Mouse (Mus musculus) erythroid progenitor cell, adult 5-6 weeks (primary cell): ENCODE data around the gene Tmc8. TPM values are rescaled to one million over a fixed set of nuclear protein-coding genes. Genes with fewer than 3 reads are reported as not detected.
"Not testable (repeated sequence)": the region's sequence is repeated elsewhere in the genome, so short reads cannot be mapped to it uniquely, and the experiment has no call there.

Source experiments
- ATAC-seq: replicated peaks from 2 replicates; pipeline ENCODE4 v1.8.0; 2016; ENCODE audit warnings: moderate number of reproducible peaks, mild to moderate bottlenecking, moderate TSS enrichment, inconsistent platforms; ENCODE audit not compliant: poor library complexity, low FRiP score, severe bottlenecking
- total RNA-seq, 2 experiments: library from RNA; stranded (forward) in 1 of 2; stranded (reverse) in 1 of 2; fragments of 150-400 nt in 1 of 2; fragments of 186-747, 209-891 nt in 1 of 2; gene quantifications; 2 replicates each; pipeline versions ENCODE4 v1.2.3 to v1.2.4; 2015 to 2017; ENCODE audit warnings: low replicate concordance in 2 of 2

Tmc8 gene
- total RNA-seq, 2 experiments from 2014 or later = 60.6 to 113 TPM

GRCm38 (mm10) chr11:117822728-117823241 lies 40.9 kb downstream of the Tmc8 start:
- ATAC-seq = no peak

- ATAC-seq = no peak
Observed at GRCm38 (mm10) chr11:117823411-117823810, 41.5 kb downstream of the Tmc8 start.

GRCm38 (mm10) chr11:117824060-117824969 lies 42.4 kb downstream of the Tmc8 start:
- ATAC-seq = peak; percentile 43

GRCm38 (mm10) chr11:117825333-117826101 lies 43.6 kb downstream of the Tmc8 start, which contains the start of the genes Afmid and Tk1:
Gene Afmid, plus strand, starts transcription at chr11:117825924.
Gene Tk1, minus strand, starts transcription at chr11:117826092.
- ATAC-seq = peak; percentile 54

- ATAC-seq = no peak
Observed at GRCm38 (mm10) chr11:117826164-117826563, 44.3 kb downstream of the Tmc8 start.

- ATAC-seq = no peak
Observed at GRCm38 (mm10) chr11:117826916-117827315, 45.0 kb downstream of the Tmc8 start.

GRCm38 (mm10) chr11:117827386-117827785 lies 45.5 kb downstream of the Tmc8 start:
- no peak for ATAC-seq

- ATAC-seq = 0 out of 2 replicates have a peak, but pooled peaks have one; percentile 17
Observed at GRCm38 (mm10) chr11:117828149-117828887, 46.4 kb downstream of the Tmc8 start.

- ATAC-seq = peak; percentile 21
Observed at GRCm38 (mm10) chr11:117828888-117829604, 47.2 kb downstream of the Tmc8 start.

- ATAC-seq = no peak
Observed at GRCm38 (mm10) chr11:117829671-117830215, 47.9 kb downstream of the Tmc8 start.

- peak; percentile 41 for ATAC-seq
Observed at GRCm38 (mm10) chr11:117830401-117830800, 48.5 kb downstream of the Tmc8 start.

- peak; percentile 61 for ATAC-seq
Observed at GRCm38 (mm10) chr11:117832086-117832969, 50.5 kb downstream of the Tmc8 start.

- ATAC-seq = not testable (repeated sequence)
Observed at GRCm38 (mm10) chr11:117833509-117833908, 51.6 kb downstream of the Tmc8 start.

- ATAC-seq = no peak
Observed at GRCm38 (mm10) chr11:117834086-117834485, 52.2 kb downstream of the Tmc8 start.

- ATAC-seq = peak; percentile 39
Observed at GRCm38 (mm10) chr11:117836306-117836705, 54.4 kb downstream of the Tmc8 start.

- peak; percentile 88 for ATAC-seq
Observed at GRCm38 (mm10) chr11:117838572-117838971, 56.7 kb downstream of the Tmc8 start.

- ATAC-seq = no peak; the same call in 1 of the 2 replicates
Observed at GRCm38 (mm10) chr11:117839021-117839420, 57.1 kb downstream of the Tmc8 start.

- no peak for ATAC-seq
Observed at GRCm38 (mm10) chr11:117840910-117841309, 59.0 kb downstream of the Tmc8 start.
